Mouse (Mus musculus) olfactory bulb, adult 2 months (tissue): ENCODE data around the gene Bcar3.

Source experiments
- CTCF ChIP-seq: fragments of 200-500 bp; IDR thresholded peaks from 2 replicates; pipeline ENCODE4 v1.5.1; 2012; ENCODE audit warnings: low read depth, mild to moderate bottlenecking, low read length, moderate library complexity; ENCODE audit not compliant: insufficient read depth
- POLR2A ChIP-seq: fragments of 200-500 bp; IDR thresholded peaks from 2 replicates; pipeline ENCODE4 v1.6.1; 2012; ENCODE audit warnings: mild to moderate bottlenecking, low read depth, low read length, moderate library complexity; ENCODE audit not compliant: insufficient read depth

DNA sequence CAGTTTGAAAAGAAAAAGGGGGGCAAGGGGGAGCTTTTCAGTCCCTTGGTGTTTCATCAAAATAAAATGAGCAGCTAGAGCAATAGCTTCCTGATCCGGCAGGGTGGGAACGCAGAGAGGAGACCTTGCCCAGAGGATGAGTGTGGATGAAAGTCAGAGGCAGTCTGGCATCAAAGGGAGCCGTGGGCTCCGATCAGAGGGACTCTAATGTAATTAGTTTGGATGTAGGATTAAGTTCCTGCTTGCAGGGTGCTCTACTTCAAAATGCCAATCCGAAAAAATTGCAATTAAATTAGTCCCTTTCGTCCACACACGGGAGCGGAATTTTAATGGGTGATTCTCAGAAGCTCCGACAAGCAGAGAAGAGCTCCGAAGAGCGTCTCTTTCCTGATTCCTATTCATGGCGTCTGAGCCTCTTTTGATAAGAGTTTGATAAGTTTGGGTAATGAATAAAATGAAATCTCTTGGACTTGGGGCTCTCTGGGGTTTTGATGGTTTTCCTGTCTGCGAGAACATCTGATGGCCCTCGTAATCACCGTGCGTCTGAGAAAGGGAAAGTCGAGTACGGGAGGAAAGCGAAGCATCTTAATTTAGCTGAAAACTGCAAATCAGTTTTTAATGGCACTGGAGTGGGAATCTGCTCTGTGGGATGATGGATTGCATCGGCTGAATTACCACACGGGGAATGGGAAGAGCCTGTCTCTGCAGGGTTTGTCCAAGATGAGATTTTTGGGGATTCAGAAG, 199.1 kb downstream of the Bcar3 start:
- TF ChIP-seq CTCF: no peak
- TF ChIP-seq POLR2A: no peak
